Mouse (Mus musculus): ENCODE results near the gene Cpe.
"Not testable (repeated sequence)": the region's sequence is repeated elsewhere in the genome, so short reads cannot be mapped to it uniquely, and the experiment has no call there.

Cpe gene

GRCm38 (mm10) chr8:64676381-64676780 lies 16.5 kb downstream of the Cpe start:
- DNase-seq (ENCODE audit: low read depth in 1 of 2, low spot score in 2 of 2) = no peak

GRCm38 (mm10) chr8:64674951-64675585 lies 17.8 kb downstream of the Cpe start:
- DNase-seq (ENCODE audit: low read depth in 1 of 2, low spot score in 2 of 2) = no peak

GRCm38 (mm10) chr8:64672920-64673319 lies 19.9 kb downstream of the Cpe start:
- no peak for DNase-seq (ENCODE audit: low read depth in 1 of 2, low spot score in 2 of 2)

GRCm38 (mm10) chr8:64671937-64672336 lies 20.9 kb downstream of the Cpe start:
- no peak for DNase-seq (ENCODE audit: low read depth in 1 of 2, low spot score in 2 of 2)

- DNase-seq (ENCODE audit: low read depth in 1 of 2, low spot score in 2 of 2) = not testable (repeated sequence)
Measured at GRCm38 (mm10) chr8:64666305-64666704, 26.5 kb downstream of the Cpe start.

- DNase-seq (ENCODE audit: low read depth in 1 of 2, low spot score in 2 of 2) = no peak
Measured at GRCm38 (mm10) chr8:64665563-64665962, 27.3 kb downstream of the Cpe start.

GRCm38 (mm10) chr8:64664811-64665210 lies 28.0 kb downstream of the Cpe start:
- DNase-seq (ENCODE audit: low read depth in 1 of 2, low spot score in 2 of 2) = no peak

GRCm38 (mm10) chr8:64664350-64664749 lies 28.5 kb downstream of the Cpe start:
- no peak for DNase-seq (ENCODE audit: low read depth in 1 of 2, low spot score in 2 of 2)

GRCm38 (mm10) chr8:64659097-64659496 lies 33.8 kb downstream of the Cpe start:
- no peak for DNase-seq (ENCODE audit: low read depth in 1 of 2, low spot score in 2 of 2)

GRCm38 (mm10) chr8:64657980-64658401 lies 34.9 kb downstream of the Cpe start:
- no peak for DNase-seq (ENCODE audit: low read depth in 1 of 2, low spot score in 2 of 2)

- no peak for DNase-seq (ENCODE audit: low read depth in 1 of 2, low spot score in 2 of 2)
Measured at GRCm38 (mm10) chr8:64657517-64657916, 35.3 kb downstream of the Cpe start.

GRCm38 (mm10) chr8:64655887-64656286 lies 37.0 kb downstream of the Cpe start:
- DNase-seq (ENCODE audit: low read depth in 1 of 2, low spot score in 2 of 2) = no peak

- no peak for DNase-seq (ENCODE audit: low read depth in 1 of 2, low spot score in 2 of 2)
Measured at GRCm38 (mm10) chr8:64655087-64655486, 37.8 kb downstream of the Cpe start.

GRCm38 (mm10) chr8:64652285-64652684 lies 40.6 kb downstream of the Cpe start:
- DNase-seq (ENCODE audit: low read depth in 1 of 2, low spot score in 2 of 2) = no peak

- no peak for DNase-seq (ENCODE audit: low read depth in 1 of 2, low spot score in 2 of 2)
Measured at GRCm38 (mm10) chr8:64648063-64648462, 44.8 kb downstream of the Cpe start.

GRCm38 (mm10) chr8:64647148-64647547 lies 45.7 kb downstream of the Cpe start:
- no peak for DNase-seq (ENCODE audit: low read depth in 1 of 2, low spot score in 2 of 2)

- DNase-seq (ENCODE audit: low read depth in 1 of 2, low spot score in 2 of 2) = no peak
Measured at GRCm38 (mm10) chr8:64646421-64646820, 46.4 kb downstream of the Cpe start.

GRCm38 (mm10) chr8:64644108-64645005 lies 48.5 kb downstream of the Cpe start:
- no peak for DNase-seq (ENCODE audit: low read depth in 1 of 2, low spot score in 2 of 2)

- no peak for DNase-seq (ENCODE audit: low read depth in 1 of 2, low spot score in 2 of 2)
Measured at GRCm38 (mm10) chr8:64643382-64643781, 49.5 kb downstream of the Cpe start.

- DNase-seq (ENCODE audit: low read depth in 1 of 2, low spot score in 2 of 2) = no peak
Measured at GRCm38 (mm10) chr8:64642799-64643198, 50.1 kb downstream of the Cpe start.

GRCm38 (mm10) chr8:64640599-64640998 lies 52.3 kb downstream of the Cpe start:
- DNase-seq (ENCODE audit: low read depth in 1 of 2, low spot score in 2 of 2) = no peak

- DNase-seq (ENCODE audit: low read depth in 1 of 2, low spot score in 2 of 2) = no peak
Measured at GRCm38 (mm10) chr8:64639676-64640075, 53.2 kb downstream of the Cpe start.

Measured in monocyte, adult 2 months (primary cell).